Mouse (Mus musculus) ES-CJ7 (cell line): ENCODE data around the gene Fbxw28.
"Not testable (repeated sequence)": the region's sequence is repeated elsewhere in the genome, so short reads cannot be mapped to it uniquely, and the experiment has no call there.

Source experiments
- DNase-seq: peaks from one replicate; pipeline ENCODE4 v3.0.0; 2011; ENCODE audit warnings: low read depth, low spot score

Gene Fbxw28

DNA sequence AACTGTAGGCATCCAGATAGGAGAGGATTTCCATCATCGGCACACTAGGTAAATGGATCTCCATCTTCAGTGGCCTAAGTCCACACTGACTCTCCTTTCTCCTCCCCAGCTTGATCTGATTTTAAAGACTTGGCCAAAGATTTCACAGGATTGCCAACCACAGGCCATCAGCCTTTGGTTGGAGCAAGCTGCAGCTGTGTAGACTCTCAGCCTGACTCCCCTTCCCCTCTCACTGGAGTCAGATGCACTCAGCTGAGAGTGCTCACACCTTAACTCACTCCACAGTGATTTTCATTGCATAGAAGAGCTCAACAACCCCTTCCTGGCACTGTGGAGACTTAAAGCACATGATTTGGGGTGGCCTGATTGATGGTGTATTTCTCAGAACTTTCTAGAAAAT is at the start of gene Fbxw28:
Gene Fbxw28 (minus strand): TSS at position 101 of the 400 bp plus-strand sequence.
- not testable (repeated sequence) for DNase-seq

GRCm38 (mm10) chr9:109287576-109287975 is 51.9 kb downstream of the Fbxw28 start, which contains the start of gene Fbxw14:
Gene Fbxw14 (minus strand): TSS chr9:109287676.
- not testable (repeated sequence) for DNase-seq
